ENCODE assay signal across 8 mouse cellular contexts in genomic region chr17:84510961-84511639, GRCm38 (mm10). TPM values are rescaled to one million over a fixed set of nuclear protein-coding genes. Genes with fewer than 3 reads are reported as not detected.
DNase-seq lines count a peak whose midpoint lies in the region; ATAC-seq and TF ChIP-seq lines count a peak whose summit lies in the region.

No protein-coding gene starts in this region.

- H3K9me3 ChIP-seq in forebrain, embryonic 15.5 days, result no peaks in the 10 kb centered on the region
- no peaks in the 10 kb centered on the region for H3K9me3 ChIP-seq in liver, embryonic 14.5 days (ENCODE audit: control insufficient read depth, low read length)
- no peaks in the 10 kb centered on the region for H3K9me3 ChIP-seq in stomach, postnatal 0 days (ENCODE audit: control insufficient read depth, low read length)

- no peak for TF ChIP-seq EP300 in liver, embryonic 14.5 days (IDR thresholded peaks at IDR 0.05; ENCODE audit: low read depth)
- TF ChIP-seq EP300 in stomach, postnatal 0 days (optimal IDR thresholded peaks at IDR 0.05), result no peak

- H3K27ac ChIP-seq in testis, adult 2 months (ENCODE audit: control insufficient read depth, insufficient read depth, low read depth, low read length), result peak overlapping the region; percentile 52; the same call in 1 of the 2 replicates
- H3K27ac ChIP-seq in forebrain, embryonic 15.5 days (replicated peaks), result no peak overlapping the region
- H3K27ac ChIP-seq in liver, embryonic 14.5 days, result no peak overlapping the region
- peak overlapping the region; percentile 89 for H3K27ac ChIP-seq in stomach, postnatal 0 days (replicated peaks)

- TF ChIP-seq POLR2A in testis, adult 2 months (IDR thresholded peaks at IDR 0.05; ENCODE audit: control insufficient read depth, low read depth, low read length), result no peak

- peak overlapping the region; percentile 84 for H3K4me3 ChIP-seq in testis, adult 2 months (ENCODE audit: control insufficient read depth, low read depth, low read length)
- H3K4me3 ChIP-seq in forebrain, embryonic 15.5 days, result peak overlapping the region; percentile 59
- peak overlapping the region in 1 of 2 experiments; percentile 48; a peak in 2 of 4 replicates for H3K4me3 ChIP-seq in liver, embryonic 14.5 days (ENCODE audit: insufficient read depth in 1 of 2, low read depth in 2 of 2, low read length in 2 of 2)
- peak overlapping the region; percentile 73 for H3K4me3 ChIP-seq in stomach, postnatal 0 days (ENCODE audit: low read depth, low read length)

- H3K4me1 ChIP-seq in testis, adult 2 months (ENCODE audit: control insufficient read depth, insufficient read depth, low read length), result peaks cover 5% of the 10 kb centered on the region
- peaks cover 35% of the 10 kb centered on the region for H3K4me1 ChIP-seq in forebrain, embryonic 15.5 days
- H3K4me1 ChIP-seq in liver, embryonic 14.5 days (replicated peaks; ENCODE audit: control insufficient read depth in 2 of 2, insufficient read depth in 2 of 2, low read length in 1 of 2), result peaks cover 0 to 2% of the 10 kb centered on the region in 2 experiments; a peak in 1 of 4 replicates
- peaks cover 5% of the 10 kb centered on the region for H3K4me1 ChIP-seq in stomach, postnatal 0 days (replicated peaks; ENCODE audit: control insufficient read depth, insufficient read depth)

- peak; percentile 23; the same call in 1 of the 2 replicates for ATAC-seq in forebrain, embryonic 15.5 days (replicated peaks)
- no peak for ATAC-seq in liver, embryonic 14.5 days (ENCODE audit: insufficient read depth)
- peak; percentile 36; the same call in 1 of the 2 replicates for ATAC-seq in stomach, postnatal 0 days (ENCODE audit: low FRiP score, low TSS enrichment)

- 33% methylated on average over 11 of the region's 11 CpGs for WGBS in forebrain, embryonic 15.5 days
- 32% methylated on average over 11 of the region's 11 CpGs for WGBS in liver, embryonic 14.5 days (ENCODE audit: insufficient replicate concordance)
- 25% methylated on average over 11 of the region's 11 CpGs for WGBS in stomach, postnatal 0 days

- peak overlapping the region; percentile 62; the same call in 1 of the 2 replicates for H3K9ac ChIP-seq in forebrain, embryonic 15.5 days (replicated peaks)
- no peak overlapping the region for H3K9ac ChIP-seq in liver, embryonic 14.5 days (replicated peaks)
- peak overlapping the region; percentile 86; the same call in 1 of the 2 replicates for H3K9ac ChIP-seq in stomach, postnatal 0 days (ENCODE audit: low read length)

- no peak for DNase-seq in testis, postnatal 10 days (ENCODE audit: low spot score)
- no peak for DNase-seq in liver, embryonic 14.5 days (ENCODE audit: low read depth in 3 of 3, low spot score in 3 of 3)
- DNase-seq in stomach, postnatal 0 days (ENCODE audit: low spot score), result no peak
- no peak for DNase-seq in left cerebral cortex, adult 8-10 months (ENCODE audit: low spot score in 2 of 2)
- DNase-seq in ovary, postnatal 36 days (ENCODE audit: low spot score), result no peak
- no peak for DNase-seq in kidney, postnatal 10 days

- H3K36me3 ChIP-seq in testis, adult 2 months (ENCODE audit: control insufficient read depth, insufficient read depth, low read length), result no peaks in the 10 kb centered on the region
- H3K36me3 ChIP-seq in forebrain, embryonic 15.5 days, result no peaks in the 10 kb centered on the region
- no peaks in the 10 kb centered on the region for H3K36me3 ChIP-seq in liver, embryonic 14.5 days (replicated peaks; ENCODE audit: control insufficient read depth, insufficient read depth, low read depth)
- no peaks in the 10 kb centered on the region for H3K36me3 ChIP-seq in stomach, postnatal 0 days (ENCODE audit: control insufficient read depth, insufficient read depth, low read length)

- H3K4me2 ChIP-seq in forebrain, embryonic 15.5 days (replicated peaks), result peak overlapping the region; percentile 93
- H3K4me2 ChIP-seq in liver, embryonic 14.5 days (ENCODE audit: low read depth), result peak overlapping the region; percentile 57
- peak overlapping the region; percentile 99 for H3K4me2 ChIP-seq in stomach, postnatal 0 days (replicated peaks; ENCODE audit: low read depth)

- no peak for TF ChIP-seq CTCF in testis, adult 2 months (IDR thresholded peaks at IDR 0.05; ENCODE audit: control insufficient read depth, insufficient read depth, insufficient replicate concordance, low read depth, low read length)
- TF ChIP-seq CTCF in liver, embryonic 14.5 days (IDR thresholded peaks at IDR 0.05; ENCODE audit: low read depth), result no peak
- TF ChIP-seq CTCF in stomach, postnatal 0 days (IDR thresholded peaks at IDR 0.05; ENCODE audit: low read depth), result no peak

- H3K27me3 ChIP-seq in testis, adult 2 months (ENCODE audit: control insufficient read depth, insufficient read depth, low read length), result peaks cover 5% of the 10 kb centered on the region
- H3K27me3 ChIP-seq in forebrain, embryonic 15.5 days, result peaks cover 12% of the 10 kb centered on the region; the same call in 1 of the 2 replicates
- H3K27me3 ChIP-seq in liver, embryonic 14.5 days (ENCODE audit: control insufficient read depth, insufficient read depth, low read length), result peaks cover 25% of the 10 kb centered on the region
- no peaks in the 10 kb centered on the region for H3K27me3 ChIP-seq in stomach, postnatal 0 days (ENCODE audit: control insufficient read depth, insufficient read depth, low read length)

RNA-seq across cellular contexts. Expression of gene Plekhh2, which starts 0.6 kb away (rescaled TPM):
- polyA plus RNA-seq in testis, adult 2 months (2012; rRNA removed), result 26.5 and 28.5 TPM in 2 replicates
- 0.88 and 1.2 TPM in 2 replicates for polyA plus RNA-seq in forebrain, embryonic 15.5 days (2015; fragmentation: Nextera tagmentation; extraction: Ambion mirVana)
- polyA plus RNA-seq in liver, embryonic 14.5 days (2012; rRNA removed), result 0.29 and 0.37 TPM in 2 replicates
- 0.22 and 0.29 TPM in 2 replicates for polyA plus RNA-seq in liver, embryonic 14.5 days (2014; fragmentation: Nextera tagmentation; extraction: Ambion mirVana)
- polyA plus RNA-seq in stomach, postnatal 0 days (2015; fragmentation: Nextera tagmentation; extraction: Ambion mirVana), result 2.3 and 2.4 TPM in 2 replicates
- total RNA-seq in left cerebral cortex, adult 8-10 months (2022), result 1 to 10 TPM; 5.0 to 6.0 (median 6.0) TPM

RNA-seq across cellular contexts. Expression of gene Thada, which starts 45.1 kb away (rescaled TPM):
- polyA plus RNA-seq in testis, adult 2 months (2012; rRNA removed), result 15.4 and 15.8 TPM in 2 replicates
- polyA plus RNA-seq in forebrain, embryonic 15.5 days (2015; fragmentation: Nextera tagmentation; extraction: Ambion mirVana), result 6.0 and 6.3 TPM in 2 replicates
- 2.2 and 2.5 TPM in 2 replicates for polyA plus RNA-seq in liver, embryonic 14.5 days (2012; rRNA removed)
- 2.0 and 2.8 TPM in 2 replicates for polyA plus RNA-seq in liver, embryonic 14.5 days (2014; fragmentation: Nextera tagmentation; extraction: Ambion mirVana)
- polyA plus RNA-seq in stomach, postnatal 0 days (2015; fragmentation: Nextera tagmentation; extraction: Ambion mirVana), result 1.6 and 2.0 TPM in 2 replicates
- 10 to 100 TPM; 15.0 to 17.3 (median 15.6) TPM for total RNA-seq in left cerebral cortex, adult 8-10 months (2022)

Comparison
In these comparisons a context has a peak if more than half of its experiments do, and no peak if none do; other contexts are left out.
1. H3K27ac ChIP-seq: peak in testis, adult 2 months (single experiment) and stomach, postnatal 0 days (single experiment); none in forebrain, embryonic 15.5 days (single experiment) and liver, embryonic 14.5 days (single experiment).
2. Peak in every context shown above with its lines, with median percentiles within 50 percentile points of each other: H3K4me2 ChIP-seq.